Mouse (Mus musculus): ENCODE measurements around the gene Foxj3.

GRCm38 (mm10) chr4:119511591-119511990, 25.2 kb upstream of the Foxj3 start:
- TF ChIP-seq POLR2A (IDR thresholded peaks at IDR 0.05; ENCODE audit: low read depth, low read length), result no peak
- no peak for TF ChIP-seq CTCF (IDR thresholded peaks at IDR 0.05; ENCODE audit: extremely low read depth, insufficient read length, insufficient replicate concordance, low read depth, low read length)

All from small intestine, adult 2 months (tissue).